Mouse (Mus musculus) lung, postnatal 0 days (tissue): ENCODE results near the gene Top1. TPM values are rescaled to one million over a fixed set of nuclear protein-coding genes. Genes with fewer than 3 reads are reported as not detected.
A peak's percentile ranks its signal among the peaks of the same experiment; 100 is the strongest.

Experiments
- ATAC-seq: fragments of 200-750 bp; cut with Nextera tagmentation; 2 replicates; pipeline ENCODE4 v1.8.0; 2017; ENCODE audit warnings: moderate library complexity
- DNase-seq: peaks from one replicate; pipeline ENCODE4 v3.0.0-alpha.2; 2016; ENCODE audit warnings: low spot score
- H3K27ac ChIP-seq: fragments of 300-500 bp; sonication (generic); 2 replicates; pipeline ENCODE4 v1.5.1; 2014; ENCODE audit warnings: antibody characterized with exemption, mild to moderate bottlenecking, low read length, mixed read lengths
- H3K27me3 ChIP-seq: fragments of 300-500 bp; sonication (generic); replicated peaks from 2 replicates; pipeline ENCODE4 v1.6.1; 2014; ENCODE audit warnings: low read length, mixed read lengths; ENCODE audit not compliant: insufficient read depth
- H3K36me3 ChIP-seq: fragments of 300-500 bp; sonication (generic); 2 replicates; pipeline ENCODE4 v1.6.1; 2014; ENCODE audit warnings: low read length, mixed read lengths; ENCODE audit not compliant: insufficient read depth
- H3K4me1 ChIP-seq: fragments of 300-500 bp; sonication (generic); 2 replicates; pipeline ENCODE4 v1.6.1; 2014; ENCODE audit warnings: antibody characterized with exemption, low read depth, low read length, mixed read lengths; ENCODE audit not compliant: insufficient read depth
- H3K4me2 ChIP-seq: fragments of 300-500 bp; sonication (generic); replicated peaks from 2 replicates; pipeline ENCODE4 v1.6.1; 2014; ENCODE audit warnings: low read depth, mild to moderate bottlenecking, low read length, moderate library complexity, mixed read lengths
- H3K4me3 ChIP-seq: fragments of 300-500 bp; sonication (generic); 2 replicates; pipeline ENCODE4 v1.5.1; 2014; ENCODE audit warnings: low read depth, low read length
- H3K9ac ChIP-seq: fragments of 300-500 bp; sonication (generic); replicated peaks from 2 replicates; pipeline ENCODE4 v1.6.1; 2014; ENCODE audit warnings: low read depth, mild to moderate bottlenecking
- H3K9me3 ChIP-seq: fragments of 300-500 bp; sonication (generic); 2 replicates; pipeline ENCODE4 v1.6.1; 2016; ENCODE audit warnings: low read length, mixed read lengths
- CTCF ChIP-seq: IDR thresholded peaks from 2 replicates; pipeline ENCODE4 v1.5.1; 2016; ENCODE audit warnings: antibody characterized with exemption, mild to moderate bottlenecking
- EP300 ChIP-seq: IDR thresholded peaks from 2 replicates; pipeline ENCODE4 v1.6.1; 2016; ENCODE audit warnings: antibody characterized with exemption, mild to moderate bottlenecking, control low read depth
- WGBS: fragments of 180-500 bp; shearing (Covaris S2); extraction: QIAGEN DNeasy Blood & Tissue Kit; methylation state at CpG from one replicate; pipeline ENCODE4 v1.1.7; 2014; 5-methylcytosine and 5-hydroxymethylcytosine counted together
- polyA plus RNA-seq: library from polyadenylated mRNA; unstranded; fragments of >200 nt; fragmentation: Nextera tagmentation; extraction: Ambion mirVana; gene quantifications from 2 replicates; pipeline ENCODE4 v1.2.1, GENCODE M21; 2015

Gene Top1
- polyA plus RNA-seq, 1 experiment from 2014 or later = 38.7 TPM

- Histone ChIP-seq H3K4me2 (no peak overlapping the region), H3K9me3 (no peaks in the 10 kb centered on the region), H3K9ac (no peak overlapping the region), H3K27me3 (no peaks in the 10 kb centered on the region), H3K36me3 (no peaks in the 10 kb centered on the region), H3K4me3 (no peak overlapping the region), H3K27ac (no peak overlapping the region), H3K4me1 (peaks cover 13% of the 10 kb centered on the region; the same call in 1 of the 2 replicates)
- DNase-seq (no peak), ATAC-seq (no peak)
- TF ChIP-seq CTCF (no peak), EP300 (no peak)
- 86% methylated on average over 6 of the region's 6 CpGs for WGBS
Observed at GRCm38 (mm10) chr2:160617741-160618140, 27.9 kb upstream of the Top1 start.

GRCm38 (mm10) chr2:160618619-160619220 lies 27.0 kb upstream of the Top1 start:
- H3K4me1 ChIP-seq = peaks cover 13% of the 10 kb centered on the region; the same call in 1 of the 2 replicates
- no peak overlapping the region for H3K9ac ChIP-seq
- no peak overlapping the region for H3K4me3 ChIP-seq
- WGBS = 52% methylated on average over 6 of the region's 6 CpGs
- H3K4me2 ChIP-seq = peak overlapping the region; percentile 23; the same call in 1 of the 2 replicates
- H3K36me3 ChIP-seq = no peaks in the 10 kb centered on the region
- H3K27me3 ChIP-seq = no peaks in the 10 kb centered on the region
- H3K27ac ChIP-seq = peak overlapping the region; percentile 74
- H3K9me3 ChIP-seq = no peaks in the 10 kb centered on the region
- DNase-seq = no peak
- no peak for ATAC-seq
- TF ChIP-seq CTCF (no peak), EP300 (no peak)

GRCm38 (mm10) chr2:160619300-160619699 lies 26.4 kb upstream of the Top1 start:
- H3K27ac ChIP-seq = peak overlapping the region; percentile 74
- no peak overlapping the region for H3K4me3 ChIP-seq
- H3K4me2 ChIP-seq = peak overlapping the region; percentile 23; the same call in 1 of the 2 replicates
- DNase-seq (no peak), ATAC-seq (no peak)
- no peaks in the 10 kb centered on the region for H3K27me3 ChIP-seq
- H3K9me3 ChIP-seq = no peaks in the 10 kb centered on the region
- H3K9ac ChIP-seq = no peak overlapping the region
- TF ChIP-seq CTCF = no peak
- TF ChIP-seq EP300 = no peak
- H3K36me3 ChIP-seq = no peaks in the 10 kb centered on the region
- peaks cover 13% of the 10 kb centered on the region; the same call in 1 of the 2 replicates for H3K4me1 ChIP-seq
- 48% methylated on average over 5 of the region's 5 CpGs for WGBS

- ATAC-seq = peak; percentile 89
- WGBS = 4% methylated on average over 9 of the region's 9 CpGs
- no peak overlapping the region for H3K4me3 ChIP-seq
- TF ChIP-seq CTCF = no peak
- TF ChIP-seq EP300 = peak; percentile 97
- peak; percentile 98 for DNase-seq
- H3K9me3 ChIP-seq = no peaks in the 10 kb centered on the region
- H3K27ac ChIP-seq = peak overlapping the region; percentile 74
- H3K9ac ChIP-seq = no peak overlapping the region
- H3K36me3 ChIP-seq = no peaks in the 10 kb centered on the region
- H3K4me2 ChIP-seq = peak overlapping the region; percentile 23; the same call in 1 of the 2 replicates
- no peaks in the 10 kb centered on the region for H3K27me3 ChIP-seq
- peaks cover 13% of the 10 kb centered on the region; the same call in 1 of the 2 replicates for H3K4me1 ChIP-seq
Observed at GRCm38 (mm10) chr2:160619831-160620230, 25.9 kb upstream of the Top1 start.

GRCm38 (mm10) chr2:160620279-160620963 lies 25.3 kb upstream of the Top1 start:
- Histone ChIP-seq H3K27ac (peak overlapping the region; percentile 74), H3K9me3 (no peaks in the 10 kb centered on the region), H3K4me1 (peaks cover 13% of the 10 kb centered on the region; the same call in 1 of the 2 replicates), H3K27me3 (no peaks in the 10 kb centered on the region), H3K9ac (no peak overlapping the region), H3K36me3 (no peaks in the 10 kb centered on the region), H3K4me2 (no peak overlapping the region), H3K4me3 (no peak overlapping the region)
- TF ChIP-seq EP300 (no peak), CTCF (no peak)
- 54% methylated on average over 6 of the region's 6 CpGs for WGBS
- ATAC-seq (peak; percentile 6; the same call in 1 of the 2 replicates), DNase-seq (peak; percentile 23)

- Histone ChIP-seq H3K9ac (no peak overlapping the region), H3K27me3 (no peaks in the 10 kb centered on the region), H3K27ac (peak overlapping the region; percentile 74), H3K9me3 (no peaks in the 10 kb centered on the region), H3K36me3 (no peaks in the 10 kb centered on the region), H3K4me1 (peaks cover 13% of the 10 kb centered on the region; the same call in 1 of the 2 replicates), H3K4me3 (no peak overlapping the region), H3K4me2 (no peak overlapping the region)
- TF ChIP-seq EP300 = no peak
- TF ChIP-seq CTCF = no peak
- DNase-seq (peak; percentile 39), ATAC-seq (no peak)
- 58% methylated on average over 11 of the region's 11 CpGs for WGBS
Observed at GRCm38 (mm10) chr2:160621001-160621448, 24.7 kb upstream of the Top1 start.
